Mouse (Mus musculus): ENCODE measurements at regions not wholly inside any gene's neighbourhood (a gene's known extent, or its start where the extent isn't known, plus 50 kb on each side); places are given as distances from the start of the nearest gene placed in this dataset.

DNA sequence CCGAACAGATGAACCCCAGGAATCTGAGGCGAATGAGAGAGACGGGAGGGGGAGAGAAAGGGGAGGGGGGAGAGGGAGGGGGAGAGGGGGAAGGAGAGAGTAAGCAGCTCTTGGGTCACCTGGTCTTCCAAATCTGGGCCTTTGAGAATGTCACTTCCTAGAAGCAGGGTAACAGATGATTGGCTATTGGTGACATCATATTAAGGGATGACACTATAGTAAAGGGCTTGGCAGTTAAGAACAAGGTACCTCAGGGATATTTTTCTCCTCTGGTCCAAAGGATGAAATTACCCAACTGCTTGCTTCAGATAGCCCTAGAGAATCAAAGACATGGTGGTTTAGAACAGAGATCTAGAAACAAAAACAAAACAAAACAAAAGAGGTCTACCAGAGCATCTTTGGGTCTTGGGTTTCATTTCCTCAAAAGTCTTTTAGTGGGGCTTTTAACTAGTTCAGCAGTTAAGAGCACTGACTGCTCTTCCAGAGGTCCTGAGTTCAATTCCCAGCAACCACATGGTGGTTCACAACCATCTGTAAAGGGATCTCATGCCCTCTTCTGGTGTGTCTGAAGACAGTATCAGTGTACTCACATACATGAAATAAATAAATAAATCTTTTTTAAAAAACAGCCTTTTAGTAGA is 97.6 kb upstream of the Gnao1 start:
- in situ Hi-C loops (cut with MboI; ENCODE audit: low sequenced_read_pairs in 2 of 2, unreplicated experiment in 2 of 2) = no loop called here
- Histone ChIP-seq H3K27ac (ENCODE audit: insufficient read depth, low read depth, low read length, poor library complexity, severe bottlenecking) (no peak overlapping the region), H3K9ac (ENCODE audit: insufficient read depth, low read depth, low read length, poor library complexity, severe bottlenecking) (no peak overlapping the region), H3K4me3 (ENCODE audit: insufficient read depth in 1 of 2, low read depth in 1 of 2, low read length in 2 of 2, poor library complexity in 1 of 2, severe bottlenecking in 1 of 2) (no peak overlapping the region), H3K36me3 (ENCODE audit: control insufficient read depth, insufficient read depth, low read length, poor library complexity, severe bottlenecking) (no peaks in the 10 kb centered on the region), H3K4me1 (ENCODE audit: control insufficient read depth in 2 of 2, insufficient read depth in 2 of 2, low read length in 2 of 2, poor library complexity in 1 of 2) (no peaks in the 10 kb centered on the region), H3K9me3 (ENCODE audit: control insufficient read depth, insufficient read depth, low read depth, low read length) (no peaks in the 10 kb centered on the region)
- DNase-seq (ENCODE audit: low read depth, low spot score) = no peak
- TF ChIP-seq MAFK (IDR thresholded peaks at IDR 0.05; ENCODE audit: insufficient read depth, low read depth, low read length) (no peak), HCFC1 (IDR thresholded peaks at IDR 0.05; ENCODE audit: borderline replicate concordance, insufficient read depth, low read length) (no peak), CHD2 (IDR thresholded peaks at IDR 0.05; ENCODE audit: low read depth, low read length) (no peak), ZC3H11A (IDR thresholded peaks at IDR 0.05; ENCODE audit: borderline replicate concordance, low read depth, low read length) (no peak), ZNF384 (IDR thresholded peaks at IDR 0.05; ENCODE audit: low read depth, low read length) (no peak)

DNA sequence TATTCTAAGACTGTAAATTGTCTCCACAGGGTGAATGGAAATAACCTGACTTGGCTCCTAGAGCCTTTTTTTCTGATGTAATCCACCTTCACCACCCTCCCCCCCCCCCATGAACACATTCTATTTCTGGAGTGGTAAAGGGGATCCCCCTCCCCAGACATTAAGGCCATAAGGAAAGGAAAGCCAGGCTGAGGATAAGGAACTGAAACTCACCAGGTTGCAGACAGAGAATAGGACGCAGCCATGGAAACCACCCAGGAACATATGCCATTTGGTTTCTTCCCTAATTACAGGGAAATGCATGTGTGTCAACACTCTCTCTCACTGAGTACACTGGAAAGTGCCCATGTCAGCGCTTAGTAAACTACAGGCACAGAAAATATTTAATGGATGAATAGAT is 96.5 kb upstream of the Gnao1 start:
- DNase-seq (ENCODE audit: low read depth, low spot score) = no peak
- H3K4me3 ChIP-seq (ENCODE audit: insufficient read depth in 1 of 2, low read depth in 1 of 2, low read length in 2 of 2, poor library complexity in 1 of 2, severe bottlenecking in 1 of 2) = no peak overlapping the region
- H3K4me1 ChIP-seq (ENCODE audit: control insufficient read depth in 2 of 2, insufficient read depth in 2 of 2, low read length in 2 of 2, poor library complexity in 1 of 2) = no peaks in the 10 kb centered on the region
- TF ChIP-seq CHD2 (IDR thresholded peaks at IDR 0.05; ENCODE audit: low read depth, low read length) (no peak), ZC3H11A (IDR thresholded peaks at IDR 0.05; ENCODE audit: borderline replicate concordance, low read depth, low read length) (no peak), ZNF384 (IDR thresholded peaks at IDR 0.05; ENCODE audit: low read depth, low read length) (no peak), MAFK (IDR thresholded peaks at IDR 0.05; ENCODE audit: insufficient read depth, low read depth, low read length) (no peak), HCFC1 (IDR thresholded peaks at IDR 0.05; ENCODE audit: borderline replicate concordance, insufficient read depth, low read length) (no peak)
- in situ Hi-C loops (cut with MboI; ENCODE audit: low sequenced_read_pairs in 2 of 2, unreplicated experiment in 2 of 2) = no loop called here
- H3K9ac ChIP-seq (ENCODE audit: insufficient read depth, low read depth, low read length, poor library complexity, severe bottlenecking) = no peak overlapping the region
- no peaks in the 10 kb centered on the region for H3K9me3 ChIP-seq (ENCODE audit: control insufficient read depth, insufficient read depth, low read depth, low read length)
- H3K27ac ChIP-seq (ENCODE audit: insufficient read depth, low read depth, low read length, poor library complexity, severe bottlenecking) = no peak overlapping the region
- no peaks in the 10 kb centered on the region for H3K36me3 ChIP-seq (ENCODE audit: control insufficient read depth, insufficient read depth, low read length, poor library complexity, severe bottlenecking)

DNA sequence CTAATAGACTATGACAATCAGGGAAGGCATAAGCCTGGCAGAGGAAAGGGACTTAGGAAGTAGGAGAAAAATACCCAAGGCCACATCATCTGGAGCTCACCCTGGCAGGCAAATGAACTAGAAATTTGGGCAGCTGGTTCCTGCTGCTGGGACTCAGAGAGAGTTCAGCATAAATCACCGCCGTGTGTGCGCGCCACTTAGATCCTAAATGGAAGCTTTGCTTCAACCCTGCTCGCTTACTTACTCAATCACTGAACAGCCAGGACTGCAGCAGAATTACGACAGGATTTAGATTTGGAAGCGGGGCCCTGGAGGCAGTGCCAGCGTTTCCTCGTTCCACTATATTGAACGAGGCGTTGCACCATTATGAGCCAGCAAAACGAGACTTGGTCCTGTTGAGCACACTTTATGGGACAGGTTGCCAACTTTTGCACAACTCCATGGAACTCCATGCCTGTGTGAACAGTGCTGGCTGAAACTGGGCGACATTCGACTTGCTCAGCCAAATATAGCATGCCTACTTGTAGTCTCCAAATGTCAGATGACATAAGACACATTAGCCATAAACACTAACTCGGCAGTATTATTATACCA is 84.8 kb upstream of the Gnao1 start:
- no peak for DNase-seq (ENCODE audit: low read depth, low spot score)
- Histone ChIP-seq H3K4me3 (ENCODE audit: insufficient read depth in 1 of 2, low read depth in 1 of 2, low read length in 2 of 2, poor library complexity in 1 of 2, severe bottlenecking in 1 of 2) (no peak overlapping the region), H3K27ac (ENCODE audit: insufficient read depth, low read depth, low read length, poor library complexity, severe bottlenecking) (no peak overlapping the region), H3K9me3 (ENCODE audit: control insufficient read depth, insufficient read depth, low read depth, low read length) (peaks cover 13% of the 10 kb centered on the region), H3K4me1 (ENCODE audit: control insufficient read depth in 2 of 2, insufficient read depth in 2 of 2, low read length in 2 of 2, poor library complexity in 1 of 2) (no peaks in the 10 kb centered on the region), H3K36me3 (ENCODE audit: control insufficient read depth, insufficient read depth, low read length, poor library complexity, severe bottlenecking) (no peaks in the 10 kb centered on the region), H3K9ac (ENCODE audit: insufficient read depth, low read depth, low read length, poor library complexity, severe bottlenecking) (no peak overlapping the region)
- in situ Hi-C loops (cut with MboI; ENCODE audit: low sequenced_read_pairs in 2 of 2, unreplicated experiment in 2 of 2) = no loop called here
- no peak for TF ChIP-seq ZC3H11A (IDR thresholded peaks at IDR 0.05; ENCODE audit: borderline replicate concordance, low read depth, low read length)

DNA sequence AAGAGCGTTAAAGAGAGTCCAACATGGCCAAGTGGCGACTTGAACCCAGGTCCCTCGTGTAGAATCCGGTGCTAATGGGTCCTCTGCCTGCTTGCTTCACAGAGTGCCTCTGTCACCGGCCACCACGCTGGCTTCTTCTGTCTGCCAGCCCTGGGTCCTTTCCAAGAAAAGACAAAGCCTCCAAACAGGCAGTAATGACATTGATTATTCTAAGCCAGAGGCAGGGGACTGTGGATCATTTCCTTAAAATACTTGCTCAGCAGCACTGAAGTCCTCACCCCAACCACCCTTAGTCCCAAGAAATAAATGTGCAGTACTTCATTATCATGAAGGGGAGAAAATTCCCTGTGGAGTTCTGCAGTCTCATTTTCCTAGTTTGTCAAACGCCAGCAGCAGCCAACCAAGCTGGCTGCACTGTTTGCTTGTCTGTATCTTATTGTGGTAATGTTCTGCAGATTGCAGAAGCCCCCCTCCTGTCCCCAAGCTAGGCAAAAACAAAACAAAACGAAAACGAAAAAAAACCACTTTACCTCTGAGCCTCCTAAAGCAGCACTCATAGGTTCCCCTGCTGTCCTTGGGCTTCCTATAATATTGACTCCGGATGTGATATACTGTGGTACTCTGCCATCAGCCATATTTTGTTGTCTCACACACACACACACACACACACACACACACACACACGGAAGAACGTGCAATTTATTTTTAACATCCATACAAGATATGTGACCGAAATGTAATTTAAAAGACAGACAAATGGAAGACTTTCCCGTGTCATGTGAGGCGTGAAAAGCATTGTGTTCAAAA is 80.4 kb upstream of the Gnao1 start:
- Histone ChIP-seq H3K27ac (ENCODE audit: insufficient read depth, low read depth, low read length, poor library complexity, severe bottlenecking) (no peak overlapping the region), H3K36me3 (ENCODE audit: control insufficient read depth, insufficient read depth, low read length, poor library complexity, severe bottlenecking) (no peaks in the 10 kb centered on the region), H3K4me3 (ENCODE audit: insufficient read depth in 1 of 2, low read depth in 1 of 2, low read length in 2 of 2, poor library complexity in 1 of 2, severe bottlenecking in 1 of 2) (no peak overlapping the region), H3K9me3 (ENCODE audit: control insufficient read depth, insufficient read depth, low read depth, low read length) (peaks cover 13% of the 10 kb centered on the region), H3K9ac (ENCODE audit: insufficient read depth, low read depth, low read length, poor library complexity, severe bottlenecking) (no peak overlapping the region), H3K4me1 (ENCODE audit: control insufficient read depth in 2 of 2, insufficient read depth in 2 of 2, low read length in 2 of 2, poor library complexity in 1 of 2) (no peaks in the 10 kb centered on the region)
- no peak for DNase-seq (ENCODE audit: low read depth, low spot score)
- TF ChIP-seq CHD2 (IDR thresholded peaks at IDR 0.05; ENCODE audit: low read depth, low read length) (no peak), HCFC1 (IDR thresholded peaks at IDR 0.05; ENCODE audit: borderline replicate concordance, insufficient read depth, low read length) (no peak), ZC3H11A (IDR thresholded peaks at IDR 0.05; ENCODE audit: borderline replicate concordance, low read depth, low read length) (no peak), MAFK (IDR thresholded peaks at IDR 0.05; ENCODE audit: insufficient read depth, low read depth, low read length) (no peak), ZNF384 (IDR thresholded peaks at IDR 0.05; ENCODE audit: low read depth, low read length) (no peak)
- in situ Hi-C loops (cut with MboI; ENCODE audit: low sequenced_read_pairs in 2 of 2, unreplicated experiment in 2 of 2) = no loop called here

Measured in ES-E14 (cell line).